Mouse (Mus musculus) midbrain, postnatal 0 days (tissue): ENCODE results near the gene Tspear. TPM values are rescaled to one million over a fixed set of nuclear protein-coding genes. Genes with fewer than 3 reads are reported as not detected.

ENCODE experiments used
- ATAC-seq: fragments of 200-750 bp; cut with Nextera tagmentation; 2 replicates; pipeline ENCODE4 v1.8.0; 2017; ENCODE audit warnings: moderate number of reproducible peaks, mild to moderate bottlenecking, moderate TSS enrichment, moderate library complexity; ENCODE audit not compliant: low FRiP score
- DNase-seq: peaks from one replicate; pipeline ENCODE4 v3.0.0-alpha.2; 2015; ENCODE audit warnings: low spot score
- H3K27ac ChIP-seq: fragments of 300-500 bp; sonication (generic); 2 replicates; pipeline ENCODE4 v1.5.1; 2014; ENCODE audit warnings: low read depth, mild to moderate bottlenecking, low read length, mixed read lengths
- H3K27me3 ChIP-seq: fragments of 300-500 bp; sonication (generic); 2 replicates; pipeline ENCODE4 v1.6.1; 2014; ENCODE audit warnings: low read length, control low read depth, mixed read lengths; ENCODE audit not compliant: insufficient read depth
- H3K36me3 ChIP-seq: fragments of 300-500 bp; sonication (generic); 2 replicates; pipeline ENCODE4 v1.6.1; 2014; ENCODE audit warnings: low read length, control low read depth, mixed read lengths; ENCODE audit not compliant: insufficient read depth
- H3K4me1 ChIP-seq: fragments of 300-500 bp; sonication (generic); 2 replicates; pipeline ENCODE4 v1.6.1; 2014; ENCODE audit warnings: mild to moderate bottlenecking, control low read depth, antibody characterized with exemption, low read length, mixed read lengths; ENCODE audit not compliant: insufficient read depth
- H3K4me2 ChIP-seq: fragments of 300-500 bp; sonication (generic); 2 replicates; pipeline ENCODE4 v1.6.1; 2014; ENCODE audit warnings: low read depth, mild to moderate bottlenecking, low read length, mixed read lengths; ENCODE audit not compliant: poor library complexity, severe bottlenecking
- H3K4me3 ChIP-seq: fragments of 300-500 bp; sonication (generic); 2 replicates; pipeline ENCODE4 v1.5.1; 2014; ENCODE audit warnings: low read depth, mild to moderate bottlenecking, low read length, moderate library complexity
- H3K9ac ChIP-seq: fragments of 300-500 bp; sonication (generic); replicated peaks from 2 replicates; pipeline ENCODE4 v1.6.1; 2014; ENCODE audit warnings: mild to moderate bottlenecking, low read length, moderate library complexity, mixed read lengths; ENCODE audit not compliant: poor library complexity, severe bottlenecking
- H3K9me3 ChIP-seq: fragments of 300-500 bp; sonication (generic); 2 replicates; pipeline ENCODE4 v1.6.1; 2016; ENCODE audit warnings: low read length, control low read depth
- CTCF ChIP-seq: IDR thresholded peaks from 2 replicates; pipeline ENCODE4 v1.5.1; 2016; ENCODE audit warnings: antibody characterized with exemption, mild to moderate bottlenecking
- WGBS: fragments of 180-500 bp; shearing (Covaris S2); extraction: QIAGEN DNeasy Blood & Tissue Kit; methylation state at CpG from one replicate; pipeline ENCODE4 v1.1.7; 2014; 5-methylcytosine and 5-hydroxymethylcytosine counted together
- polyA plus RNA-seq: library from polyadenylated mRNA; unstranded; fragments of >200 nt; fragmentation: Nextera tagmentation; extraction: Ambion mirVana; gene quantifications from 2 replicates; pipeline ENCODE4 v1.2.1, GENCODE M21; 2015
- total RNA-seq: library from RNA; depleted of rRNA; stranded (reverse); fragments of >200 nt; gene quantifications from 2 replicates; pipeline ENCODE4 v1.2.3, GENCODE M21; 2014

Tspear gene
- total and polyA plus RNA-seq, 2 experiments from 2014 or later = 0.63 to 1.5 TPM

GRCm38 (mm10) chr10:77878985-77879384 lies 192.6 kb downstream of the Tspear start:
- Histone ChIP-seq H3K27ac (no peak overlapping the region), H3K4me1 (no peaks in the 10 kb centered on the region), H3K9me3 (no peaks in the 10 kb centered on the region), H3K4me2 (no peak overlapping the region), H3K4me3 (no peak overlapping the region), H3K9ac (no peak overlapping the region), H3K27me3 (no peaks in the 10 kb centered on the region), H3K36me3 (no peaks in the 10 kb centered on the region)
- ATAC-seq (no peak), DNase-seq (no peak)
- TF ChIP-seq CTCF = peak; percentile 46
- 55% methylated on average over 6 of the region's 6 CpGs for WGBS

DNA sequence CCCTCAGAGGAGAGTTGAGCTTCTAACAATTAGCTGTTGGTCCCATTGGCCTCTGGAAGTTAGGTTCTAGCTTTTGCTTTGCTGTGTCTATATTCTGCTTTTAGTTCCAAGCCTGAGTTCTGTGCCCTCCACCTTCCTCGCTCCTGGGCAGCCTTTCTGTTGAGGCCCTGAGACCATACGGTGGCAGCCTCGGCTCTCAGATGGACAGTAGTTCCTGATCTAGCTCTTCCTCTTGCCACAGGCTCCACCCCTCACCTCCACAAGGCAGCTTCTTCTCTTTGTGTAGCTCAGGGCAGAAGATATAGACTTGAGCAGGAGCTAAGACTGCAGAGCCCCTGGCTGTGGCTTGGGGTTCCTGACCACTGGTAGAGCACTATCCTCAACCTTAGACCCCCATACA lies 193.9 kb downstream of the Tspear start:
- H3K4me2 ChIP-seq = no peak overlapping the region
- no peak overlapping the region for H3K4me3 ChIP-seq
- H3K9me3 ChIP-seq = no peaks in the 10 kb centered on the region
- no peaks in the 10 kb centered on the region for H3K4me1 ChIP-seq
- no peak for DNase-seq
- H3K9ac ChIP-seq = no peak overlapping the region
- no peaks in the 10 kb centered on the region for H3K27me3 ChIP-seq
- WGBS = 81% methylated on average over 3 of the region's 3 CpGs
- H3K27ac ChIP-seq = no peak overlapping the region
- ATAC-seq = no peak
- no peak for TF ChIP-seq CTCF
- no peaks in the 10 kb centered on the region for H3K36me3 ChIP-seq

GRCm38 (mm10) chr10:77882553-77882952 lies 196.2 kb downstream of the Tspear start:
- H3K9me3 ChIP-seq = no peaks in the 10 kb centered on the region
- no peaks in the 10 kb centered on the region for H3K27me3 ChIP-seq
- DNase-seq = no peak
- no peak overlapping the region for H3K9ac ChIP-seq
- no peak overlapping the region for H3K4me2 ChIP-seq
- H3K27ac ChIP-seq = no peak overlapping the region
- no peaks in the 10 kb centered on the region for H3K4me1 ChIP-seq
- no peak overlapping the region for H3K4me3 ChIP-seq
- WGBS = 88% methylated on average over 5 of the region's 5 CpGs
- ATAC-seq = no peak
- no peaks in the 10 kb centered on the region for H3K36me3 ChIP-seq
- no peak; the same call in 1 of the 2 replicates for TF ChIP-seq CTCF

DNA sequence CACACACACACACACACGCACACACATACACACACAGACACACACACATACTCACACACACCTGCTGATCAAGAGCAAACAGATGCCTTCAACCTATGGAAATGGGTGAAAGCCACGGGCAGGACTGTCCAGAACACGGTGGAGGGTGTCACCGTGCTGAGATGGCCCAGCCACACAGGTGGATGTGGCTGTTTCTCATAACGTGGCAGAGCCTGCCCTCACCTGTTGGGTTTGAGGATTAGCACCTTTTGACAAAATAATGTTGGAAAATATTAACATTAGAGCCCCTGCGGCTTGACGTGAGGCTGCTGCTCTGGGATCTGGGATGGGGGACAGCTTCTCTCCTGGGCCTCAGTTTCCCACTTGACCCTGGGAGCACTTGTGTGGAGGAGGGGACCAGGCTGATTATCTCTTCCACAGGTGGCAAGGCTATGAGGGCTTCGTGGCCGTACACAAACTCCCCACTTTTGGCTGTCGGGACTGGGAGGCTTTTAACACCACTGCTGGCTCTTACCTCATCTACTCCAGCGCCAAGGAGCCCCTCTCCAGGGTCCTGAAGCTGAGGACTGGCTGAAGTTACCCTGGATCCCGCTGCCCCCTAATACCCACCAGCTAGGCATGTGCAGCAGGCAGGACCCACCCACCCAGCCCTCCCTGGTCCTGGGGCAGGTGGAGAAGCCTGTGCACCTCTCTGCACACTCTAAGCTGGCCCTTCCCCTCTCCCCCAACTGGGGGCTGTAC lies 199.8 kb downstream of the Tspear start:
- H3K4me3 ChIP-seq = no peak overlapping the region
- WGBS = 56% methylated on average over 12 of the region's 12 CpGs
- no peaks in the 10 kb centered on the region for H3K4me1 ChIP-seq
- no peak overlapping the region for H3K27ac ChIP-seq
- H3K27me3 ChIP-seq = no peaks in the 10 kb centered on the region
- no peaks in the 10 kb centered on the region; the same call in 1 of the 2 replicates for H3K9me3 ChIP-seq
- H3K36me3 ChIP-seq = no peaks in the 10 kb centered on the region
- no peak overlapping the region for H3K9ac ChIP-seq
- DNase-seq (peak; percentile 26), ATAC-seq (no peak)
- no peak overlapping the region for H3K4me2 ChIP-seq
- peak; percentile 63 for TF ChIP-seq CTCF

GRCm38 (mm10) chr10:77890987-77891565 lies 204.7 kb downstream of the Tspear start:
- WGBS = 84% methylated on average over 8 of the region's 8 CpGs
- H3K27me3 ChIP-seq = no peaks in the 10 kb centered on the region
- ATAC-seq = no peak
- H3K9me3 ChIP-seq = no peaks in the 10 kb centered on the region; the same call in 1 of the 2 replicates
- no peak overlapping the region for H3K4me2 ChIP-seq
- TF ChIP-seq CTCF = no peak
- no peaks in the 10 kb centered on the region for H3K36me3 ChIP-seq
- H3K4me3 ChIP-seq = no peak overlapping the region
- no peak overlapping the region for H3K27ac ChIP-seq
- no peak overlapping the region for H3K9ac ChIP-seq
- DNase-seq = no peak
- no peaks in the 10 kb centered on the region for H3K4me1 ChIP-seq

DNA sequence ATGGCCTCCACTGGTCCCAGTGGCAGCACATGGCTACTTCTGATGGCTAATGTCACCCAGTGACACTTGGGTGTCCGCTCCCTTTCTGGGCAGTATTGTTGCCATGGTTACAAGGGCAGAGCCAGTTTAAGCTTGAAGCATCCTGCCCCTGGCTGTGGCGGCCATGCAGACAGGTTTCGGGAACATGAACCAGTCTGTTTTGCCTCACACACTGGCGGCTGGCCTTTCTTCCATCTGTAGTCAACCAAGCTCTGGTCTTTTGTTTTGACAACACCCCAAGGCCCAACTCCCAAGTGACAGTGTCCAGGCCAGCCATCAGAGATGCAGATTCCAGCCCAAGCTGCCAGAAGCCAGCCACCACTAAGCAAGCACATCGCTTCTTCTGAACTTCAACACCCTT lies 209.2 kb downstream of the Tspear start:
- peak overlapping the region; percentile 27; the same call in 1 of the 2 replicates for H3K27ac ChIP-seq

More for the DNA sequence above, 209.2 kb downstream of the Tspear start:
- Histone ChIP-seq H3K4me2 (no peak overlapping the region), H3K27me3 (no peaks in the 10 kb centered on the region), H3K9ac (no peak overlapping the region), H3K4me1 (no peaks in the 10 kb centered on the region), H3K4me3 (no peak overlapping the region), H3K36me3 (peaks cover 4% of the 10 kb centered on the region), H3K9me3 (no peaks in the 10 kb centered on the region)
- TF ChIP-seq CTCF = peak; percentile 28; the same call in 1 of the 2 replicates
- WGBS = 49% methylated on average over 5 of the region's 5 CpGs
- peak; percentile 31; the same call in 1 of the 2 replicates for ATAC-seq
- DNase-seq = peak; percentile 20
